Mouse (Mus musculus) G1E (cell line): ENCODE data around the gene Gmppb.

Experiments used
- CTCF ChIP-seq: IDR thresholded peaks from 2 replicates; pipeline ENCODE4 v1.5.1; 2012; ENCODE audit warnings: low read depth, low read length, inconsistent platforms, mixed read lengths
- GATA2 ChIP-seq: IDR thresholded peaks from 2 replicates; pipeline ENCODE4 v1.6.1; 2012; ENCODE audit warnings: low read depth, low read length, inconsistent platforms, borderline replicate concordance
- TAL1 ChIP-seq: conservative IDR thresholded peaks from 2 replicates; pipeline ENCODE4 v1.6.1; 2012; ENCODE audit warnings: low read depth, low read length, inconsistent platforms, mixed read lengths

GRCm38 (mm10) chr9:108095518-108095917, 46.5 kb downstream of the Gmppb start:
- 0 out of 2 replicates have a peak, but pooled peaks have one; percentile 5 for TF ChIP-seq CTCF
- no peak for TF ChIP-seq GATA2
- no peak for TF ChIP-seq TAL1
